Mouse (Mus musculus): ENCODE measurements at regions not wholly inside any gene's neighbourhood (a gene's known extent, or its start where the extent isn't known, plus 50 kb on each side); places are given as distances from the start of the nearest gene placed in this dataset.

DNA sequence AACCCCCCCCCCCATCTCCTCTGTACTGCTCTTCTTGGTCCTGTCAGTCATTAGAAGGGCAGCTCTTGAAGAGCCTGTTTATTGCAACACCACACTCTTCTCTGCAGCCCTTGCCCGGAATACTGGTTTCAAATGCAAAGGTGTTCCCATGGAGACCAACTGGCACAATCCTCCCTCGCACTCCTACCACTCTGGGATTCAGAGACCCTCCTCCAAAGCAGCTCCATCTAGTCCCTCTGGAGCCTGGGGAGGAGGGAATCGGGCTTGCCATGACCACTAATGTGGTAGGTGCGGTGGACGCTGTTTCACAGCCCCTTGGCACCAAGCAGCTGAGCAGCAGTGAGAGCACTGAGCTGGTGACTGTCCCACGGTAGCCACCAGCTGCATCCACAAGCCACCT lies 83.1 kb downstream of the Stk35 start:
- no peak for DNase-seq (ENCODE audit: extremely low read depth, insufficient read length, low spot score)

DNA sequence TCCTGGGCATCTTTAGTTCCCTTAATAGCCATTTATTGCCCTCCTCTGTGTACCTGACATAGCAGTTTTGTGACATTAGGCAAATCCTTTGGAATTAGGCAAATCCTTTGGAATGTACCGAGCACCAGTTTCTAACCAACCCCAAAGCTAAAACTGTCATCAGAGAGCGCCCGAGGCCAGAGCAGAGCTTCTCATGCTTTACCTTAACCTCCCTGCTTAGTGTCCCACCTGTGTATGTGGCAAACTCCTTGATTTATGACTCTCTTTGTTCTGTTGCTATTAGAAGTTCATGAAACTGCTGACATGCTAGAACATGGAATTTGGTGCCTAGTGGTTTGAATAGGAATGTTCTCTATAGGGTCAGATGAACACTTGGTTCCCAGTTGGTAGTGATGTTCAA lies 84.0 kb downstream of the Stk35 start:
- DNase-seq (ENCODE audit: extremely low read depth, insufficient read length, low spot score): no peak

- DNase-seq (ENCODE audit: extremely low read depth, insufficient read length, low spot score): no peak
These were observed 85.2 kb downstream of the Stk35 start for GRCm38 (mm10) chr2:129885536-129885935.

- no peak for DNase-seq (ENCODE audit: extremely low read depth, insufficient read length, low spot score)
These were observed 92.9 kb downstream of the Stk35 start for GRCm38 (mm10) chr2:129893231-129893630.

DNA sequence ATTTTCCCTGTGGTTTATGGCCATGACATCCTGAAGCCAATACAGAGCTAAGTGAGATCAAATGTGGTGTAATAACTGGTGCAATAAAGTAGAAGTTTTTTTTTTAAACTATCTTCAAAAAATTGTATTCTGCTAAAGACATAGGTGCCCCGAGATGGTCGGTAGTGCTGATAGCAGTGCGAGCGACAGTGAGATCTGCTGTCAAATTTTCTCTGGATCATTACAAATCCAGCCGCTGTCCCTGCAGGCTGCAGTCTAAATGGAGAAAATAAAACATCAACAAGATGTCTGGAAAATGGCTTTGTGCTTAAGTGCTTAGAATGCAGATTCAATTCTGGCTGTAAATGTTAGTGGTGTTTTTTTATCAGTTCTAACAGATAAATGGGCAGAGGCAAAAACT lies 93.5 kb downstream of the Stk35 start:
- DNase-seq (ENCODE audit: extremely low read depth, insufficient read length, low spot score): no peak

GRCm38 (mm10) chr2:129894906-129895305 lies 94.6 kb downstream of the Stk35 start:
- no peak for DNase-seq (ENCODE audit: extremely low read depth, insufficient read length, low spot score)

DNA sequence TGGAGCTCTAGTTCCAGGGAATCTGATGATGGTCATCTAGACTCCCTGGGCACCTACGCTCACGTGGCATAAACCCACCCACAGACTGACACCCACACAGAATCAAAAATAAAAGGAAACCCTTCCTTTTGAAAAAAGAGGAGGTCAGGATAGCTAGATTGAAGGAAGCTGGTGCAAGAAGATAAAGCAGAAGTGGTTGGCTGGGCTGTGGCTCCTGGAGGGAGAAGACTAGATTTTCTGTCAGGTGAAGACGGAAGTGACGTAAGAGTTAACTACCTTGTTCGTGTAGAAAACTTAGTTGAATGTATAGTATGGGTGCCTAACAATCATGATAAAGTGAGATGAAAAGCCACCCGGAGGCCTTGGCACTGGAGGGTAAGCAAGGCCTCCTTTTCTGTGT lies 95.1 kb downstream of the Stk35 start:
- DNase-seq (ENCODE audit: extremely low read depth, insufficient read length, low spot score): no peak

DNA sequence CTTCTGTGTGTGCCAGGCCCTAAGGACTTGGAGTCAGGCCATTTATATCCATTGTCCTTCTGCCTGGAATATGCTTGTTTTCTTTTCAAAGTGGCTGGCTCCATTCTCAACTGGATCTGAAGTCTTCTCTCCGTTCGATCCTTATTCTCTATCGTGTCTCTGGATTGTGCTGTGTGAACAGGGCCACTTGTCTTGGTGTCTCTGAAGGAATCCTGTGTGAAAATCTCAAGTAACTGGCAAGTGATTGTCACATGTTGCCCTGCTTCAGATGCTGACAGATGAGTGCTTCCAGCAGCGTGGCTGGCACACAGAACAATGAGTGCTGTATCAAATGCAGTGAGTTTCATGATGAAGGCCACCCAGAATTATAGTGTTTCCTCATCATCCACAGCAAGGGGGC lies 96.4 kb downstream of the Stk35 start:
- DNase-seq (ENCODE audit: extremely low read depth, insufficient read length, low spot score): no peak

- no peak for DNase-seq (ENCODE audit: extremely low read depth, insufficient read length, low spot score)
These were observed 103.2 kb downstream of the Stk35 start for GRCm38 (mm10) chr2:129903383-129904135.

- DNase-seq (ENCODE audit: extremely low read depth, insufficient read length, low spot score): no peak
These were observed 104.4 kb downstream of the Stk35 start for GRCm38 (mm10) chr2:129904753-129905152.

GRCm38 (mm10) chr2:129908701-129909425 lies 103.3 kb upstream of the Tgm3 start:
- no peak for DNase-seq (ENCODE audit: extremely low read depth, insufficient read length, low spot score)

DNA sequence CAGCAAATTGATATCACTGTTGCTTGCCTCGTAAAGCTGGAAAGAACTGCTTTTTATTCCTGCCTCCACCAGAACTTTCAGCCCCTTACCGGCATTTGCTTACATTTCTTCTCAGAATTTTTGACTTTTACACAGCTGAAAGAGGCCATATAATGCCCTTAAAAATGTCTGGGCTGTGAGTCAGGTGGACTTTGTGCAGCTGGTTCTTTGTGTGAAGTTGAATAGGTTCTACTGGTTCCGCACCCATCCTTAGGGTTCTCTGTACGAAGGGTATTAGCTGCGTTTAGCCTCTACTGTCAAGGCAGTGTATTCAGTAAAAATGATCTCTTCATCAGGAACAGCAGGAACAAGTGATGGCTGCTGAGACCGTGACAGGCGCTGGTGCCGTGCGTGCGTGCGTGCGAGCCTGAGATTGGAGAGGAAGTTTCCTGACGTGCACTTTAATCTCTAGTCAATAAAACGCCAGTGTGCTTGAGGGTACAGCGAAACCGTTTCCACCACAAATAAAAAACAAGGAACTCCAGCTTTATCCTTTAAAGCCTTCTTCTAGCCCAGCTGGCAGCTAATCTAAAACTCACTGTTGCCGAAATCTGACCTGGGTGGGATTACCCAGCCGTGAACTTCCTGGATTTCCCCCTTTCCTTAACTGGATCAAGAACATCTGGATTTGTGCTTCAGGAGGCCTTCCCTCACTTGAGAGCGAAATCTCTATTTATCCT lies 100.8 kb upstream of the Tgm3 start:
- no peak for DNase-seq (ENCODE audit: extremely low read depth, insufficient read length, low spot score)

DNA sequence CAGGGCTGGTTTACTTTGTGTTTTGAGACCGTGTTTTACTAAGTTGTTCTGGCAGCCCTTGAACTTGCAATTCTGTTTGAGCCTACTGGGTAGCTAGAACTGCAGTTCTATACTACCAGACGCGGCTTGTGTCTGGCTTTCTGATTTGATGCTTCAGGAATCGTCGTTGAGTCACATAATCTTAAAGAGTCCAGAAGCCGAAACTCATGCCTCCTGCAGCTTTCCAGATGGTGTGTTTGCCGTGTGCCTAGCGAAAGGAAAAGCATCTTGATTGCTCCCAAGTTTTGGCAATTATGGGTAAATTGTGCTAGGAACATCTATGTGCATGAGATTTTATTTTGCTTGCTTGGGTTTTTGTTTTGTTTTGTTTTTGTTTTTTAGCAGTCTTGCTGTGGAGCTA lies 99.6 kb upstream of the Tgm3 start:
- DNase-seq (ENCODE audit: extremely low read depth, insufficient read length, low spot score): no peak

DNA sequence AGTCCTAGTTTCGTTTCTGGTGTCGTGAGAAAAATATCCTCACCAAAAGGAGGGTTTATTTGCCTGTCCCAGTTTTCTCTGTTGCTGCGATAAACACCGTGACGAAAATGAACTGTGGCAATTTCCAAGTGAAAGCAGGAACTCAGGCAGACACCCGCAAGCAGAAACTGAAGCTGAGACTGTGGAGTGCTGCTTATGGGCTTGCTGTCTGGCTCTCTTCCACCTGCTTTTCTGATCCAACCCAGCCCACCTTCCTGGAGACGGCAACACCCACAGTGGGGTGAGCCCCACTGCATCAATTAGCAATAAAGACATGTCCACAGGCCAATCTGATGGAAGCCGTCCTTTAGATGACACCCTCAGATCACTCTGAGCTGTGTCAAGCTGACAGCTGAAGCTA lies 97.9 kb upstream of the Tgm3 start:
- no peak for DNase-seq (ENCODE audit: extremely low read depth, insufficient read length, low spot score)

DNA sequence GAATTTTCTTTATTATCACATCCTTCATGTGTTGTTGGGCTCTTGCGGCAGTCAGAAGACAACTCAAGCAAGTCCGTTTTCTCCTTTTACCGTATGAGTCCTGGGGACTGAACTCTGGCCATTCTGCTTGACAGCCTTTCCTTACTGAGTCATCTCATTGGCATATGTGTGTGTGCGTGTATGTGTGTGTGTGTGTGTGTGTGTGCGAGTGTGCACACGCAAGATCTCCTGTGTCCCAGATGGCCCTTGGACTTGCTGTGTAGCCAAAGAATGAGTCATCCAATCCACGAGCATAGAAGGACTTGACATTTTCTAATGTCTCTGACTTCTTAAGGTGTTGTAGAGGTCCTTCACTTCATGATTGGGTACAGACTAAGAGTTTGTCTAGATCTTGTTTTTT lies 95.7 kb upstream of the Tgm3 start:
- no peak for DNase-seq (ENCODE audit: extremely low read depth, insufficient read length, low spot score)

- no peak for DNase-seq (ENCODE audit: extremely low read depth, insufficient read length, low spot score)
These were observed 93.9 kb upstream of the Tgm3 start for GRCm38 (mm10) chr2:129918141-129918790.

- DNase-seq (ENCODE audit: extremely low read depth, insufficient read length, low spot score): no peak
These were observed 92.6 kb upstream of the Tgm3 start for GRCm38 (mm10) chr2:129919551-129919950.

- DNase-seq (ENCODE audit: extremely low read depth, insufficient read length, low spot score): no peak
These were observed 84.9 kb upstream of the Tgm3 start for GRCm38 (mm10) chr2:129927218-129927617.

DNA sequence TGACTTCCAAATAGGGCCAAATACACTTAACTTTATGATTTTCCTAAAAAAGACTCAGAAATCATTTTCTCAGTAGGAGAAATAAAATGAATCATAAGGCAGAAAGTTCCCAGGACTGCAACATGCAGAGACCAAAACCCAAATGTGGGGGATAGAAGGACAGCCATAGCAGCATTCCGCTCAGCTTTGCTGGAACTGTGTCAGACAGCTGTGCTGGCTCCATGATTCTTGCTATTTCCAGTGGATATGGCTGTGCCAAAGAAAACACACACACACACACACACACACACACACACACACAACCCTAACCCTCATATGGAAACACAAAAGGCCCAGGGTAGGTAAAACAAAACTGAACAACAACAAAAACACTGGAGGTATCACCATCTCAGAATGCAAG lies 78.6 kb upstream of the Tgm3 start:
- no peak for DNase-seq (ENCODE audit: extremely low read depth, insufficient read length, low spot score)

- no peak for DNase-seq (ENCODE audit: extremely low read depth, insufficient read length, low spot score)
These were observed 69.3 kb upstream of the Tgm3 start for GRCm38 (mm10) chr2:129942824-129943223.

DNA sequence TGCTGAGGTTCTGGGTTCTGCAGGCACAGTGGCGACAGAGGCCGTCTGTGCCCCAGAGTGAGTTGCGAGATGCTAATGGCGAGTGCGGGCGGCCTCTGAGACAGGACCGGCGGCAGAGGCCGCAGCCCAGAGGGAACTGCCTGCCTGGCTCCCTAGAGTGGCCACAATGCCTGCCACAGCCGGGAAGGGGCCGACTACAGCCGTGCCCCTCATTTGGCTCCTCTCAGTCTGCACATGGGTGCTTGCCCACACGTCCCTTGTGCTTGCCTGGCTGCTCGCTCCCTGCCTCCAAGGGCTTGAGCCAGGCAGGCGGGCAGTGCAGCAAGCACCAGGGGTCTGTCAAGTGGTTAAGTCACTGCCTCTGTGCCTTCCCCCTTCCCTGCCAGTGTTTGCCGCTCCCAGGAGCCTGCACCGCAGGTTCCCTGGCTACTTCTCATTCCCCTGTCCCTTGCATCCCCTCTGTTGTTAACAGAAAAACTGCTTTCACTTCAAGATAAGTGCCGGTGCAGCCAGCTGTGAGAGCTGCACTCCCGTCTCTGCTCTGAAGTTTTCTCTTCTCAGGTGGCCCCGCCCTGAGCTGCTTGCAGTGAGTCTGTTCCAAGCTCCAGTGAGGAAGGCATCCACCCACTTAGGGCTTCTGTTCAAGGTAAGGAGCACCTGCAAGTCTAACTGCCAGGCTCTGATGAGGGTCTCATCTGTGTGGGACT lies 64.1 kb upstream of the Tgm3 start:
- DNase-seq (ENCODE audit: extremely low read depth, insufficient read length, low spot score): no peak
